Mouse (Mus musculus) liver, embryonic 15.5 days (tissue): Measurements from ENCODE around the gene Ccdc142. TPM values are rescaled to one million over a fixed set of nuclear protein-coding genes. Genes with fewer than 3 reads are reported as not detected.

ENCODE experiments used
- ATAC-seq: fragments of 200-750 bp; cut with Nextera tagmentation; 2 replicates; pipeline ENCODE4 v1.8.0; 2017; ENCODE audit warnings: moderate number of reproducible peaks, mild to moderate bottlenecking, moderate library complexity; ENCODE audit not compliant: insufficient read depth
- H3K27ac ChIP-seq: fragments of 300-500 bp; sonication (generic); replicated peaks from 2 replicates; pipeline ENCODE4 v1.5.1; 2015; ENCODE audit warnings: mild to moderate bottlenecking, inconsistent platforms
- H3K27me3 ChIP-seq: fragments of 300-500 bp; sonication (generic); 2 replicates; pipeline ENCODE4 v1.6.1; 2015; ENCODE audit warnings: mild to moderate bottlenecking, inconsistent platforms
- H3K36me3 ChIP-seq: fragments of 300-500 bp; sonication (generic); replicated peaks from 2 replicates; pipeline ENCODE4 v1.6.1; 2015; ENCODE audit warnings: moderate library complexity, mild to moderate bottlenecking, inconsistent platforms
- H3K4me1 ChIP-seq: fragments of 300-500 bp; sonication (generic); replicated peaks from 2 replicates; pipeline ENCODE4 v1.6.1; 2015; ENCODE audit warnings: inconsistent platforms
- H3K4me2 ChIP-seq: fragments of 300-500 bp; sonication (generic); 2 replicates; pipeline ENCODE4 v1.6.1; 2015; ENCODE audit warnings: moderate library complexity, mild to moderate bottlenecking, inconsistent platforms
- H3K4me3 ChIP-seq: fragments of 300-500 bp; sonication (generic); replicated peaks from 2 replicates; pipeline ENCODE4 v1.5.1; 2015; ENCODE audit warnings: mild to moderate bottlenecking, inconsistent platforms
- H3K9ac ChIP-seq: fragments of 300-500 bp; sonication (generic); 2 replicates; pipeline ENCODE4 v1.6.1; 2015; ENCODE audit warnings: moderate library complexity, mild to moderate bottlenecking, inconsistent platforms
- H3K9me3 ChIP-seq: fragments of 300-500 bp; sonication (generic); replicated peaks from 2 replicates; pipeline ENCODE4 v1.6.1; 2016; ENCODE audit warnings: inconsistent platforms
- WGBS: fragments of 180-500 bp; shearing (Covaris S2); methylation state at CpG from one replicate; pipeline ENCODE4 v1.1.7; 2015; ENCODE audit warnings: mixed read lengths; ENCODE audit not compliant: insufficient replicate concordance; 5-methylcytosine and 5-hydroxymethylcytosine counted together
- polyA plus RNA-seq: library from polyadenylated mRNA; unstranded; fragments of >200 nt; fragmentation: Nextera tagmentation; extraction: Ambion mirVana; gene quantifications from 2 replicates; pipeline ENCODE4 v1.2.1, GENCODE M21; 2015

Gene Ccdc142
- polyA plus RNA-seq, 1 experiment from 2014 or later = 0.93 TPM

DNA sequence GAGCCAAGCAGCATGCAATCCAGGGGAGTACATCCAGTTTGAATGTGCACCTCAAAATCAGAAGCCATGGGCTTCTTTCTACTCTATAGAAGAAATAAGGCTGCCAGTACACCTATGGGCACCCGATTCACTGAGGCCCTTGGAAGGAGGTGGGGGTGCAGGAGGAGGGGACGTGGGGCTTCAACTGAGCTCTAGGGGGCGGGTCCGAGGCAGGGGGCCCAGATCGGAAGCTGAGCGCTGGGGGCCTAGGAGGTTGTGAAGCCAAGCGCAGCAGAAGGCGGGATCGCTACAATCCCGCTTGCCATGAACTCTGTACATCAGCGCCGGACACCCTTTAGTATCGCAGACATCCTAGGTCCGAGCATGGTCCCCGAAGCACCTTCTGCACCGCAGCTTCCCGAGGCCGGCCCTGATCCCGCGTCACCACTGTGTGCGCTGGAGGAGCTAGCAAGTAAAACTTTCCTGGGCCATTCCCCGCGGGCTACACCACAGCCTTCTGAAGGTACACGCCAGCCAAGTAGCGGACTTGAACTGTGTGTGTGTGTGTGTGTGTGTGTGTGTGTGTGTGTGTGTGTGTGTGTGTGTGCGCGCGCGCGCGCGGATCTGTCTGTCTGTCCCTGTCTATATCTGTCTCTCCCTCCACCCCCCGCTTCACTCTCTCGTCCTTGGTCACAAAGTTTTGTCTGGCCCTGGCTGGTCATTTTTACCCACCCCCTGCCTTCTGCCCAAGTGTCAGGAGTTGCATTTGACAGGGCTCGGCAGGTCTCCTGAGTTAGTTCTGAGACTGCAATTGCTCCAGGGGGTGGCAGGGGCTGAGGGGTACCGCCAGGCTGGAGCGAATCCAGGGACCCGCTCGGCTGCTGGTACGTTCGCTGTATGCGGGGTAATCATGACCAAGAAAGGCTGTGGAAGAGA is 15.0 kb upstream of the Ccdc142 start, which contains the start of gene Lbx2:
TSS of gene Lbx2 (plus strand) at position 247 of the 915 bp plus-strand sequence.
- Histone ChIP-seq H3K9me3 (no peaks in the 10 kb centered on the region), H3K4me3 (0 out of 2 replicates have a peak within 1 kb of the TSS, but pooled peaks have one; percentile 17)

DNA sequence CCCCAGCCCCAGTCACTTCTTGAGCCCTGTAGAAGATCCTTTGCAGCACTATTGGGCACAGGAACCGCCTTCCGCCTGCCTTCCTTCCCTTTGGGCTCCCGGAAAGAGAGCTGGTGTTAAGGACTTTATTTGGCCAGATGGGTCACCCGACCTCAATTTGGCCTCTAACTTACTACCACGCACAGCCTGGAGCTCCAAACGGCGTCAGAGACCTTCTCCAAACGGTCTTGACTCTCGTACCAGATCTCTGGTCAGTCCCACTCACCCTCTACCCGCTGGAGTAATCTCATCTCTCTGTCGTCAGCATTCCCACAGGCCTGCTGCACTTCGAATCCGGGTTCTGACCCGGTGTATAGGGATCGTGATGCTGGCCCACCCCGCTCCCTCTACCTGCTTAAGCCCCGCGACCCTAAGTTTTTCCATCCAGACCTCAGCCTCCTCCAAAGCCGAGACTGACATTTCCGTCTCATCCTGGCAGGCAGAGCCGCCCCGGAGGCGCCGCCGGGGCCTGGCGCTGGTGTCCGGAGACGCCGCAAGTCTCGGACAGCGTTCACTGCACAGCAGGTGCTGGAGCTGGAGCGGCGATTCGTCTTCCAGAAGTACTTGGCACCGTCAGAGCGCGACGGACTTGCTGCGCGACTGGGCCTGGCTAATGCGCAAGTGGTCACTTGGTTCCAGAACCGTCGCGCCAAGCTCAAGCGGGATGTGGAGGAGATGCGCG is 14.0 kb upstream of the Ccdc142 start:
- 4% methylated on average over 47 of the region's 47 CpGs for WGBS
- Histone ChIP-seq H3K27ac (no peak overlapping the region), H3K4me1 (peaks cover 12% of the 10 kb centered on the region; the same call in 1 of the 2 replicates), H3K4me2 (peak overlapping the region; percentile 44), H3K27me3 (peaks cover 98% of the 10 kb centered on the region), H3K36me3 (no peaks in the 10 kb centered on the region), H3K9me3 (no peaks in the 10 kb centered on the region), H3K4me3 (peak overlapping the region; percentile 17; the same call in 1 of the 2 replicates), H3K9ac (no peak overlapping the region)
- no peak for ATAC-seq

More for the DNA sequence above, 15.0 kb upstream of the Ccdc142 start, which contains the start of gene Lbx2:
- Histone ChIP-seq H3K36me3 (peaks cover 6% of the 10 kb centered on the region; the same call in 1 of the 2 replicates), H3K27ac (no peak within 1 kb of the TSS), H3K9ac (no peak within 1 kb of the TSS), H3K4me1 (peaks cover 12% of the 10 kb centered on the region; the same call in 1 of the 2 replicates), H3K4me2 (peak within 1 kb of the TSS; percentile 44), H3K27me3 (peaks cover 92% of the 10 kb centered on the region)
- ATAC-seq = no peak
- WGBS = 4% methylated on average over 42 of the region's 42 CpGs

DNA sequence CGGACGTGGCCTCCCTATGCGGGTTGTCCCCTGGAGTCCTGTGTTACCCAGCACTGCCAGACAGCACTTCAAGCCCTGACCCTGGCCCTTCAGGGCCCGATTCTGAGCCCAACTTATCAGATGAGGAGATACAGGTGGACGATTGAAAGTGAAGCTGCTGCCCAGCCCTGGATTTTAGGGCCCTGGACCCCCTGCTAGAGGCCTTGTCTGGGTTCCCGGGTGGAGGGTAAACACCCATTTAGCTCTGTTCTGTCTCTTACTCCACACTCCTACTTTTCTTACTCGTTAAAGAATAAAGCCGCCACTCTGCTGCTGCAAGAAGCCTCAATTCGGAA is 13.5 kb upstream of the Ccdc142 start:
- no peak for ATAC-seq
- H3K4me2 ChIP-seq = peak overlapping the region; percentile 44; the same call in 1 of the 2 replicates
- peaks cover 98% of the 10 kb centered on the region for H3K27me3 ChIP-seq
- no peaks in the 10 kb centered on the region for H3K9me3 ChIP-seq
- H3K36me3 ChIP-seq = no peaks in the 10 kb centered on the region
- H3K27ac ChIP-seq = no peak overlapping the region
- H3K4me3 ChIP-seq = peak overlapping the region; percentile 17; the same call in 1 of the 2 replicates
- no peak overlapping the region for H3K9ac ChIP-seq
- peaks cover 12% of the 10 kb centered on the region; the same call in 1 of the 2 replicates for H3K4me1 ChIP-seq
- 16% methylated on average over 9 of the region's 9 CpGs for WGBS

DNA sequence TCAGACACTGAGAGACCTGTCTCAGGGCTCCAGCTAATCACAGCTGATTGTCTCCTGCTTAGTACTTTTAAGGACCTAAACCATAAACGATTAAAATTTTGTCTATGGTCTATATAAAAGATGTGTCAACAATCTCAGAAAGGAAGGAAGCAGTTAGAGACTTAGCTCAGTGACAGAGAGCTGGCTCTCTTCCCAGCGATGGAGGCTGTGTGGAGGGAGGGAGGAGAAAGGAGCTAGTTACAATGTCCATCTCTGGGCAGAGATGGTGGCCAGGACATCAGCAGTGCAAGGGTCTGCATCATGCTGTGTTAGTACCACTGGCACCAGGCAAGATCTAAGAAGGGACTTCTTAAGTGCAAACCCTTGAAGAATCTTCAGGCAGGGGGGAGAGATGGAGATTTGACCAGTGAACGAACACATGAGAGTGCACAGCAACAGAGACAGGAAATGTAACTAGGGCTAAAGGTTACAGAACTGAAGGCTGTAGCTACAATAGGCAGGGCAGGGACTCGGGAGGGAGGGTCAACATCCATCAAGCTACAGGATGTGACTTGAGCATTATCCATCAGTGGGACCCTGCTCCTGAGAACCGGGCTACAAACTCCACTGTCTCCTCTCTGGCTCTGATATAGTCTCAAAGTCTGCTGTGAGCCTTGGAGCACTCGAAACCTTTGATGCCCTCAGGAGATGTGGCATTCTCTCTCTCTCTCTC is 8.8 kb upstream of the Ccdc142 start:
- 15% methylated on average over 6 of the region's 6 CpGs for WGBS
- H3K27me3 ChIP-seq = peaks cover 84% of the 10 kb centered on the region
- H3K27ac ChIP-seq = no peak overlapping the region
- H3K36me3 ChIP-seq = no peaks in the 10 kb centered on the region
- H3K9ac ChIP-seq = no peak overlapping the region
- no peak overlapping the region for H3K4me2 ChIP-seq
- H3K4me1 ChIP-seq = peaks cover 3% of the 10 kb centered on the region; the same call in 1 of the 2 replicates
- H3K9me3 ChIP-seq = no peaks in the 10 kb centered on the region
- H3K4me3 ChIP-seq = no peak overlapping the region
- no peak for ATAC-seq

DNA sequence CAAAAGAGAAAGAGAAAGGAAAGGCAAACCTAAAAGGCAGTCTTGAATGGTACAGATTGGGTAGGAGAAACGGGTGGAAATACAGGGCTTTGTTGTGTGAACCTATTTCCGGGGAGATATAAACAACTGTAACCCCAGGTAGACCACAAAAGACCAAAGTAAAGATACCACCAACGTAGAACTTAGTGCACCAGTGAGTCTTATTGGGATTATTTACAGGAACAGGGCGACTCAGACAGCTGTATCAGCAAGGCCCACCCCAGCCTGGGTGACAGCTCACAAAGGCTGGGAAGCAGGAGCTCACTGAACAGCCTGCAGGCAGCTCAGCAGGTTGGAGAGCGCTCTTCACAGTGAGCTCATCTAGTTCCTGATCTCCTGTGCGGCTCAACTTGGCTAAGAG is 5.4 kb upstream of the Ccdc142 start:
- no peaks in the 10 kb centered on the region for H3K36me3 ChIP-seq
- no peak overlapping the region for H3K4me3 ChIP-seq
- ATAC-seq = no peak
- no peak overlapping the region for H3K4me2 ChIP-seq
- H3K4me1 ChIP-seq = peaks cover 4% of the 10 kb centered on the region
- H3K9ac ChIP-seq = no peak overlapping the region
- H3K27ac ChIP-seq = no peak overlapping the region
- WGBS = 37% methylated on average over 6 of the region's 6 CpGs
- no peaks in the 10 kb centered on the region for H3K9me3 ChIP-seq
- peaks cover 67% of the 10 kb centered on the region for H3K27me3 ChIP-seq

DNA sequence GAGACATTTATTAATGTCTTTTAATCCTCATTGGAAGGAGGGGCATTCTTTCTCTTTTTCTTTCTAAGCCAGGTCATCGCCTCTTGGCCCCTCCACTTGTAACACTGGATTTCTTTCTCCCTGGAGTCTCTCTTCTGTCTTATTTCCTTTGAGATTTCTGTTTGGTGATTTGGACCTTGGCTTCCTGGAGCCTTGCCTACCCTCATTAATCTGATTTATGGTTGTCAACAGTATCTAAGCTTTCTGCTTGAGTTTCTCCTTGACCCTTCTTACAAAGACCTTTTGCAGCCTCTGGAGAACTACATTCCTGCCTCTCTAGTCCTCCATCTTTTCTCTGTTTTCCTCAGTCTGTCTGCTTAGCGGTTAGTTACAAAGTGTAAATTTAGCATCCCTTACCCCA is 3.0 kb upstream of the Ccdc142 start:
- no peak for ATAC-seq
- Histone ChIP-seq H3K27me3 (peaks cover 46% of the 10 kb centered on the region), H3K9ac (no peak overlapping the region), H3K27ac (no peak overlapping the region), H3K4me1 (peaks cover 26% of the 10 kb centered on the region), H3K9me3 (no peaks in the 10 kb centered on the region), H3K4me3 (no peak overlapping the region), H3K4me2 (no peak overlapping the region), H3K36me3 (peaks cover 1% of the 10 kb centered on the region; the same call in 1 of the 2 replicates)
- WGBS = 70% methylated on average over 2 of the region's 2 CpGs

DNA sequence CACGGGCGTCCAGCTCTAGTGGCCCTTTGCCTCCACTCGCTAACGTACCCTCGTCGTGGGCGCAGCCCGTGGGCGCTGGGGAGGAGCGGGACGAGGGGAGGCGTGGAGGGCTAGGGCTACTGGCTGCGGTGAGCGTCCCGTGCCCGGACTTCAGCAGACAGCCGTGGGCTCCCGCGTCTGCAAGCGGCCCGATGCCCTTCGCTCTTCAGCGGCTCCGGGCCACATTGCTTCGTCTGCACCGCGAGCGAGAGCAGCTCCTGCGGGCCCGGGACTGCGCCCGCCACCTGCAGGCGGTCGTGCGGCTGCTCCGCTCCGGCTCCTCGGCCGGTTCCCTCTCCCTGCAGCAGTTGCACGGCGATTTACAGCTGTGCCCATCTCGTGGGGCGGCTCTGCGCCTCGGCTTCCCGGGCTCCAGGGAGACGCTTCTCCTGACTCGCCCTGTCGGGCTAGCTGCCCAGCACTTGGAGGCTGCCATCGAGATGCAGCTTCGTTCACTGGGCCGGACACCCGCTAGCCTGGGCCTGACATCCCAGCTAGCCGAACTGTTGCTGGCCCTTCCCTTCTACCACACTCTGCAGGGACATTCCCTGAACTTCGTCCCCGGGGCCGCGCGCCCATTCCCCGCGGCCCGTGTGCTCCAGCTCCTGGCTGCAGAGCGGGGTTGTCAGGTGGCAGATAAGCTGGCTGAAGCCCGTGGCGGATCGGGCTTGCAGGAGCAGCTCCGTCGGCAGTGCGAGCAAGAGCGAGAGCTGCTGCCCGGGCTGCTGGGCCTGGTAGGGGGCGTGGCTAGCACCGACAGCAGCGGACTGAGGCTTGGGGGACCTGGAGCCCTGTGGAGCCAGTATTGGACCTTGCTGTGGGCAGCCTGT is 521 bp downstream of the Ccdc142 start:
- Histone ChIP-seq H3K9me3 (no peaks in the 10 kb centered on the region), H3K27me3 (peaks cover 23% of the 10 kb centered on the region), H3K36me3 (peaks cover 15% of the 10 kb centered on the region; the same call in 1 of the 2 replicates), H3K4me1 (peaks cover 29% of the 10 kb centered on the region), H3K9ac (peak overlapping the region; percentile 78), H3K4me3 (peak overlapping the region; percentile 73), H3K27ac (peak overlapping the region; percentile 81), H3K4me2 (peak overlapping the region; percentile 100)
- ATAC-seq = peak; percentile 76
- WGBS = under 1% methylated on average over 74 of the region's 74 CpGs

DNA sequence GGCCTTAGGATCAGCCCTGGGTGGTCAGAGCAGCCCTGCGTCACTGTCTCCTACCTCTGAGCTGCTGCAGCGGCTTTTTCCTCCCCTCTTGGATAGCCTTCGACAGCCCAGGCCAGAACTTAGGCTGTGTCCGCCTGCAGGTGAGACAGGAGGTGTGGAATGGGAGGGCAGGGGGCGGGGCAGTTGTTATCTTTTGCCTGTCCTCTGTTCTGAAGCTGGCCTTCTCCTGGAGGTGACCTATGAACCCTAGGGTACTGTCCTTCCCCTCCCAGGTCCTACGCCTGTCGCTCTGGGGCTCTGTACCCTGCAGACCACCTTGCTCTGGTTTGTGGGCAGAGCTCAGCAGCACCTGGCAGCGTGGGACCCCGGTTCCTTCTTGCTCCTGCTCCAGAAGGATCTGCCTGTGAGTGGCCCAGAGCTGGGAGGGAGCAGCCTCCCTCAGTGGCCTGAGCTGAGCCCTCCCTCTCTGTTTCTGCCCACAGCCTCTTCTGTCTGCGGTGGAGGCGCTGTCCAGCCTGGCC is 1.8 kb downstream of the Ccdc142 start:
- WGBS = 68% methylated on average over 11 of the region's 11 CpGs
- H3K27ac ChIP-seq = peak overlapping the region; percentile 34
- H3K4me2 ChIP-seq = peak overlapping the region; percentile 100
- peaks cover 16% of the 10 kb centered on the region; the same call in 1 of the 2 replicates for H3K27me3 ChIP-seq
- ATAC-seq = no peak
- peak overlapping the region; percentile 73 for H3K4me3 ChIP-seq
- peaks cover 21% of the 10 kb centered on the region; the same call in 1 of the 2 replicates for H3K36me3 ChIP-seq
- H3K9ac ChIP-seq = 0 out of 2 replicates have a peak overlapping the region, but pooled peaks have one; percentile 78
- no peaks in the 10 kb centered on the region for H3K9me3 ChIP-seq
- peaks cover 42% of the 10 kb centered on the region for H3K4me1 ChIP-seq

DNA sequence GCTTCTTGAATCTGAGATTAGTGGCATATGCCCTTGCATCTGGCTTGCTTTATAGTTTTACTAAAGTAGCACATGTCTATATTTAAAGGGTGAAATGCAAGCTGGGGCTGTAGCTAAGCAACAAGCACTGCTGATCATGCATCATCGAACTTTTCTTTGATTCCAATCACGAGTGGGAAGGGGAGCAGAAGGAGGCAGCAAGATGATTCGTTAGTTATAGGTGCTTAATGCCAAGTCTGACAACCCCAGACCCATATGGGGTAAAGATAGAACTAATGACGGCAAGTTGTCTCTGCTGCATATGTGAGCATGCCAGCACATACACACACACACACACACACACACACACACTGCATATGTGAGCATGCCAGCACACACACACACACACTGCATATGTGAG is 2.8 kb downstream of the Ccdc142 start:
- no peak overlapping the region for H3K4me3 ChIP-seq
- H3K36me3 ChIP-seq = peaks cover 21% of the 10 kb centered on the region; the same call in 1 of the 2 replicates
- 73% methylated on average over 4 of the region's 4 CpGs for WGBS
- no peaks in the 10 kb centered on the region for H3K9me3 ChIP-seq
- H3K4me2 ChIP-seq = no peak overlapping the region
- H3K27me3 ChIP-seq = peaks cover 8% of the 10 kb centered on the region; the same call in 1 of the 2 replicates
- no peak overlapping the region for H3K27ac ChIP-seq
- no peak for ATAC-seq
- no peak overlapping the region for H3K9ac ChIP-seq
- peaks cover 48% of the 10 kb centered on the region for H3K4me1 ChIP-seq
